Mouse (Mus musculus): ENCODE measurements around the gene Synpr. TPM values are rescaled to one million over a fixed set of nuclear protein-coding genes. Genes with fewer than 3 reads are reported as not detected.

Synpr gene
- polyA plus RNA-seq, 1 experiment from 2014 or later, result 4.6 TPM

- no peak overlapping the region for H3K9ac ChIP-seq
- H3K4me2 ChIP-seq, result no peak overlapping the region
- no peak for ATAC-seq (ENCODE audit: insufficient number of reproducible peaks, low FRiP score, low TSS enrichment, low read depth)
- no peak overlapping the region for H3K27ac ChIP-seq
- no peaks in the 10 kb centered on the region for H3K4me1 ChIP-seq
- H3K36me3 ChIP-seq, result no peaks in the 10 kb centered on the region
- H3K27me3 ChIP-seq, result no peaks in the 10 kb centered on the region
- no peaks in the 10 kb centered on the region for H3K9me3 ChIP-seq
- 68% methylated on average over 2 of the region's 2 CpGs for WGBS
- H3K4me3 ChIP-seq, result no peak overlapping the region
Measured at GRCm38 (mm10) chr14:13567996-13568395, 283.4 kb downstream of the Synpr start.

- Histone ChIP-seq H3K4me3 (no peak overlapping the region), H3K9ac (no peak overlapping the region), H3K36me3 (no peaks in the 10 kb centered on the region), H3K4me2 (no peak overlapping the region), H3K27ac (no peak overlapping the region), H3K4me1 (no peaks in the 10 kb centered on the region), H3K27me3 (no peaks in the 10 kb centered on the region), H3K9me3 (no peaks in the 10 kb centered on the region)
- ATAC-seq (ENCODE audit: insufficient number of reproducible peaks, low FRiP score, low TSS enrichment, low read depth), result no peak
Measured at GRCm38 (mm10) chr14:13571941-13572340, 287.4 kb downstream of the Synpr start.

- H3K27ac ChIP-seq, result no peak overlapping the region
- H3K9ac ChIP-seq, result no peak overlapping the region
- no peaks in the 10 kb centered on the region for H3K9me3 ChIP-seq
- no peaks in the 10 kb centered on the region for H3K4me1 ChIP-seq
- WGBS, result 4% methylated on average over 1 of the region's 1 CpGs
- no peaks in the 10 kb centered on the region for H3K27me3 ChIP-seq
- no peak overlapping the region for H3K4me2 ChIP-seq
- no peaks in the 10 kb centered on the region for H3K36me3 ChIP-seq
- ATAC-seq (ENCODE audit: insufficient number of reproducible peaks, low FRiP score, low TSS enrichment, low read depth), result no peak
- no peak overlapping the region for H3K4me3 ChIP-seq
Measured at GRCm38 (mm10) chr14:13572530-13572929, 287.9 kb downstream of the Synpr start.

GRCm38 (mm10) chr14:13578101-13578500, 293.5 kb downstream of the Synpr start:
- H3K4me1 ChIP-seq, result no peaks in the 10 kb centered on the region
- no peaks in the 10 kb centered on the region for H3K27me3 ChIP-seq
- 71% methylated on average over 2 of the region's 2 CpGs for WGBS
- no peak overlapping the region for H3K27ac ChIP-seq
- H3K9me3 ChIP-seq, result no peaks in the 10 kb centered on the region
- ATAC-seq (ENCODE audit: insufficient number of reproducible peaks, low FRiP score, low TSS enrichment, low read depth), result no peak
- no peak overlapping the region for H3K4me3 ChIP-seq
- no peaks in the 10 kb centered on the region for H3K36me3 ChIP-seq
- no peak overlapping the region for H3K9ac ChIP-seq
- H3K4me2 ChIP-seq, result no peak overlapping the region

GRCm38 (mm10) chr14:13578744-13579143, 294.2 kb downstream of the Synpr start:
- no peak for ATAC-seq (ENCODE audit: insufficient number of reproducible peaks, low FRiP score, low TSS enrichment, low read depth)
- no peak overlapping the region for H3K4me3 ChIP-seq
- no peaks in the 10 kb centered on the region for H3K36me3 ChIP-seq
- WGBS, result 82% methylated on average over 1 of the region's 1 CpGs
- no peak overlapping the region for H3K4me2 ChIP-seq
- no peak overlapping the region for H3K27ac ChIP-seq
- H3K27me3 ChIP-seq, result no peaks in the 10 kb centered on the region
- H3K9ac ChIP-seq, result no peak overlapping the region
- no peaks in the 10 kb centered on the region for H3K4me1 ChIP-seq
- H3K9me3 ChIP-seq, result no peaks in the 10 kb centered on the region

- H3K9ac ChIP-seq, result no peak overlapping the region
- H3K4me1 ChIP-seq, result no peaks in the 10 kb centered on the region
- H3K27me3 ChIP-seq, result no peaks in the 10 kb centered on the region
- ATAC-seq (ENCODE audit: insufficient number of reproducible peaks, low FRiP score, low TSS enrichment, low read depth), result no peak
- no peak overlapping the region for H3K4me3 ChIP-seq
- H3K27ac ChIP-seq, result no peak overlapping the region
- WGBS, result 78% methylated on average over 2 of the region's 2 CpGs
- H3K9me3 ChIP-seq, result no peaks in the 10 kb centered on the region
- no peak overlapping the region for H3K4me2 ChIP-seq
- H3K36me3 ChIP-seq, result no peaks in the 10 kb centered on the region
Measured at GRCm38 (mm10) chr14:13593321-13593940, 308.9 kb downstream of the Synpr start.

GRCm38 (mm10) chr14:13596251-13596650, 311.7 kb downstream of the Synpr start:
- 61% methylated on average over 6 of the region's 6 CpGs for WGBS

GRCm38 (mm10) chr14:13597204-13597603, 312.6 kb downstream of the Synpr start:
- no peaks in the 10 kb centered on the region for H3K4me1 ChIP-seq
- no peaks in the 10 kb centered on the region for H3K36me3 ChIP-seq
- no peak for ATAC-seq (ENCODE audit: insufficient number of reproducible peaks, low FRiP score, low TSS enrichment, low read depth)
- H3K4me2 ChIP-seq, result no peak overlapping the region
- WGBS, result 85% methylated on average over 2 of the region's 2 CpGs
- no peaks in the 10 kb centered on the region for H3K27me3 ChIP-seq
- H3K4me3 ChIP-seq, result no peak overlapping the region
- no peaks in the 10 kb centered on the region for H3K9me3 ChIP-seq
- H3K27ac ChIP-seq, result no peak overlapping the region
- no peak overlapping the region for H3K9ac ChIP-seq

More at GRCm38 (mm10) chr14:13596251-13596650, 311.7 kb downstream of the Synpr start:
- H3K4me3 ChIP-seq, result no peak overlapping the region
- H3K27me3 ChIP-seq, result no peaks in the 10 kb centered on the region
- no peaks in the 10 kb centered on the region for H3K9me3 ChIP-seq
- H3K36me3 ChIP-seq, result no peaks in the 10 kb centered on the region
- no peak for ATAC-seq (ENCODE audit: insufficient number of reproducible peaks, low FRiP score, low TSS enrichment, low read depth)
- H3K4me1 ChIP-seq, result no peaks in the 10 kb centered on the region
- H3K9ac ChIP-seq, result no peak overlapping the region
- no peak overlapping the region for H3K27ac ChIP-seq
- no peak overlapping the region for H3K4me2 ChIP-seq

GRCm38 (mm10) chr14:13620531-13620930, 336.0 kb downstream of the Synpr start:
- WGBS, result 10% methylated on average over 2 of the region's 2 CpGs
- Histone ChIP-seq H3K4me1 (no peaks in the 10 kb centered on the region), H3K27ac (no peak overlapping the region), H3K36me3 (no peaks in the 10 kb centered on the region), H3K27me3 (no peaks in the 10 kb centered on the region), H3K9me3 (no peaks in the 10 kb centered on the region), H3K4me3 (no peak overlapping the region), H3K4me2 (no peak overlapping the region), H3K9ac (no peak overlapping the region)
- ATAC-seq (ENCODE audit: insufficient number of reproducible peaks, low FRiP score, low TSS enrichment, low read depth), result no peak

GRCm38 (mm10) chr14:13649865-13650264, 365.3 kb downstream of the Synpr start:
- H3K27me3 ChIP-seq, result no peaks in the 10 kb centered on the region
- 84% methylated on average over 1 of the region's 1 CpGs for WGBS
- no peaks in the 10 kb centered on the region for H3K36me3 ChIP-seq
- no peak overlapping the region for H3K9ac ChIP-seq
- no peak overlapping the region for H3K4me2 ChIP-seq
- no peaks in the 10 kb centered on the region for H3K4me1 ChIP-seq
- no peaks in the 10 kb centered on the region for H3K9me3 ChIP-seq
- no peak for ATAC-seq (ENCODE audit: insufficient number of reproducible peaks, low FRiP score, low TSS enrichment, low read depth)
- no peak overlapping the region for H3K27ac ChIP-seq
- H3K4me3 ChIP-seq, result no peak overlapping the region

- H3K4me1 ChIP-seq, result no peaks in the 10 kb centered on the region
- no peaks in the 10 kb centered on the region for H3K36me3 ChIP-seq
- H3K27ac ChIP-seq, result no peak overlapping the region
- H3K9me3 ChIP-seq, result no peaks in the 10 kb centered on the region
- H3K27me3 ChIP-seq, result no peaks in the 10 kb centered on the region
- H3K9ac ChIP-seq, result no peak overlapping the region
- H3K4me3 ChIP-seq, result no peak overlapping the region
- no peak overlapping the region for H3K4me2 ChIP-seq
- WGBS, result 32% methylated on average over 1 of the region's 1 CpGs
- no peak for ATAC-seq (ENCODE audit: insufficient number of reproducible peaks, low FRiP score, low TSS enrichment, low read depth)
Measured at GRCm38 (mm10) chr14:13651039-13651438, 366.5 kb downstream of the Synpr start.

- Histone ChIP-seq H3K27ac (no peak overlapping the region), H3K4me3 (no peak overlapping the region), H3K4me1 (no peaks in the 10 kb centered on the region), H3K9ac (no peak overlapping the region), H3K27me3 (no peaks in the 10 kb centered on the region), H3K36me3 (no peaks in the 10 kb centered on the region), H3K4me2 (no peak overlapping the region), H3K9me3 (no peaks in the 10 kb centered on the region)
- 29% methylated on average over 2 of the region's 2 CpGs for WGBS
- ATAC-seq (ENCODE audit: insufficient number of reproducible peaks, low FRiP score, low TSS enrichment, low read depth), result no peak
Measured at GRCm38 (mm10) chr14:13651541-13652298, 367.1 kb downstream of the Synpr start.

All from limb, embryonic 15.5 days (tissue).